Mouse (Mus musculus) G1E (cell line): ENCODE measurements around the gene Gm44965.

Experiments used
- CTCF ChIP-seq: IDR thresholded peaks from 2 replicates; pipeline ENCODE4 v1.5.1; 2012; ENCODE audit warnings: low read depth, low read length, inconsistent platforms, mixed read lengths
- GATA1 ChIP-seq: IDR thresholded peaks from 2 replicates; pipeline ENCODE4 v1.6.1; 2012; ENCODE audit warnings: borderline replicate concordance, low read length, inconsistent platforms, mixed read lengths
- GATA2 ChIP-seq: IDR thresholded peaks from 2 replicates; pipeline ENCODE4 v1.6.1; 2012; ENCODE audit warnings: low read depth, low read length, inconsistent platforms, borderline replicate concordance
- POLR2AphosphoS5 ChIP-seq: IDR thresholded peaks from 2 replicates; pipeline ENCODE4 v1.6.1; 2012; ENCODE audit warnings: low read depth, low read length, inconsistent platforms; ENCODE audit not compliant: insufficient replicate concordance
- TAL1 ChIP-seq: conservative IDR thresholded peaks from 2 replicates; pipeline ENCODE4 v1.6.1; 2012; ENCODE audit warnings: low read depth, low read length, inconsistent platforms, mixed read lengths

DNA sequence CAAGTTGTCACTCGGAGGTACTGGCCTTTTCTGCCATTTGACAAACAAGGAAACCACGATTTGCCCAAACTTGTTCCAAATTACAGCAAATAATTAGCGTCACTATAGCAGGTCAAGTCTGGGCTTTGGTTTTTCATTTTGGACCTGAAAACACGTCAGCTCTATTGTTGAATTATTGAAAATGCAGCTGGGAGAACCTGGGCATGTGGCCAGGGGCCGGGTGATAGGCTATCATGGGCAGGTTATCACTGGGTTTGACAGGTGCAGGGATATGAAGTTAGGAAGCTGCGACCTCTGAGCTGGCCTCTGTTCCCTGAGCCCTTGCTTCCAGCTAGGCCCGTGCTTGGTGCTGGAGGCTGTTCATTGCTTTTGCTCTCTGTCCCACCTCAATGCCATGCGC lies 37.1 kb downstream of the Gm44965 start:
- no peak for TF ChIP-seq CTCF
- TF ChIP-seq GATA1, result no peak
- no peak for TF ChIP-seq TAL1
- TF ChIP-seq GATA2, result no peak
- no peak for TF ChIP-seq POLR2AphosphoS5
